Mouse (Mus musculus) cerebellum, postnatal 36 days (tissue): ENCODE data around the gene Arhgef3.
"Not testable (repeated sequence)": the region's sequence is repeated elsewhere in the genome, so short reads cannot be mapped to it uniquely, and the experiment has no call there.

Experiments
- DNase-seq, 2 experiments: peaks; one replicate each; pipeline ENCODE4 v3.0.0; 2021 to 2022; ENCODE audit warnings: mixed read lengths in 2 of 2

Gene Arhgef3

DNA sequence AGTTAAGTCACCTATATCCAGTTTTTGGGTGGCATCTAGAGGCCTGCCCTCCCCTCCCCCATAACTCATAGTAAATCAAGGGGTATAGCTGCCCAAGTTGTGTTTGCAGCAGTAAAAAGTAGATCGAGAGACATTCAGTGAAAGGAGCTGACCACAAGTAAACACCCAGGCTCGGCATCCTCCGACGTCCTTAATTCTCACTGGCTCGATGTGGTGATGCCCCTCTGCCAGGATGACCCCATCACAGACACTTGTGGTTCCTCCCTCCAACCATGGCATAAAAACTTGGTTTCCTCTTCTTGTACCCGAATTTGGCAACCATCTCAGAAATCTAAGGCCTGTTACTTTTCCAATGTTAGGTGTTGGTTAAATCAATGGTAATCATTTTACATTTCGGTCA is 118.4 kb downstream of the Arhgef3 start:
- DNase-seq, result no peak

DNA sequence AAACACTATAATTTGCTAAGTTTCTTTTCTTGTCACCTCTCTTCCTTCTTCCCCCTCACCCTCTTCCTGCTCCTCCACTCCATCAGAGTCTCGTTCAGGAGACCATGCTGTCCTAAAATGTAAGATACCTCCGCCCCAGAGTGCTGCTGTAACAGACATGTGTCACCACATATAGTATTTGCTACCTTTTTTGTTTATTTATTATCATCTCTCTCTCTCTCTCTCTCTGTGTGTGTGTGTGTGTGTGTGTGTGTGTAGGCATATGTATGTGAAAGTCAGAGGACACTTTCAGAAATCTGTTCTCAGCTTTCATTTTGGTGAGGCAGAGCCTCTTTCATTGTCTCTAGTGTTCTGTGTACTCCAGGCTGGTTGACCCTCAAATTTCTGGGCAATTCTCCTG is 119.0 kb downstream of the Arhgef3 start:
- no peak for DNase-seq

DNA sequence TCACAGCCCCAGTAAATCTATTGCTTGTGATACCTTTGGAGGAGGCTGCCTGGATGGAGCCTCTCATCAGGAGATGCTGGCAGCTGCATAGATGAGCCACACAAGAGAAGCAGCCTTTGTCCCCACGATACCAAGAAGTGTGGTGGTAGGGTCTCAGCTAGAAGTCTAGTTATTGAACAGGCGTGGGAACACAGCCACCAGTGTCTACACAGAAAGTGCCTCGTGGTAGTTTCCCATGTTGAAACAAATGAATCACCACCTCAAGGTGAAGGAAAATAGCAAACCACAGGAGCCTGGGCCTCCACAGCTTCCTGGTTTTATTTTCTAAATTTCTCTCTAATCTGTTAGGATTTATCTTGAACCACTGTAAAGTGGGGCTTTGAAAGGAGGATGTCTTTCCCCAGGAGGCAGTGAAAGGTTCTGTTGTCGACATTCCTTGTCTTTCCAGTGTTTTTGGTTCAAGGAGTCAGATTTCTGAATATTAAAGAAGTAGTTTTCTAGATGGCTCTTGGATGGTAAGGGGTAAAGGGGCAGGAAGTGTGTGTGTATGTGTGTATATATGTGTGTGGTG is 119.7 kb downstream of the Arhgef3 start:
- no peak for DNase-seq

DNA sequence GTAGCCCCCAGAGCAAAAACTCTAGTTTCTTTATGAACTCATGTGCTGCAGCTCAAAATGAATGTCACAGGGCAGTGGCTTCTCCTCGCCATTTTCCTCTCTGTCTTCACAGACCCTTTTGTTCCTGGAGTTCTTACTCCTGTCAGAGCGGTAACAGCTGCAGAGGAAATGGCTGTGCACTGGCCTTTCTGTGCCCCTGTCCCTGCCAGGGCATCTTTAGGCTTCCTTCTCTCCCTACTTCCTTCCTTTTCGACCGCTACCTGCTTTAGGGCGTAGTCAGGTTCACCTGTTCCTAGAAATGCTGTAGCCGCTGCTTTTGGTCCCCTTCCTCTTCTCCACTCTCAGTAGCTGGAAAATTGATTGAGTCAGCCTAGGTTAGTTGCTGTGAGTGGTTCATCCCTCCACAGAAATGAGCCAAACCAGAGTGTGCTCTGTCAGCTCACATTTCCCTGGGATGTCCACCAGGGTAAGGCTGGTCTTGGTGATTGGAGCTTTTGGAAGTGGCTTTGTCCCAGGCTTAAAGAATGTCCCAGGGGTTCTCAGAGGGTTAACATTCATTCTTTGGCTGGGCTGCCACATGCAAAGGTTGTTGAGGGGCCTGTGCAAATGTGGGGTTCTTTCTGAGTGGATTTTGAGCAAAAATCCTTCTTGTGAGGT is 121.3 kb downstream of the Arhgef3 start:
- no peak for DNase-seq

DNA sequence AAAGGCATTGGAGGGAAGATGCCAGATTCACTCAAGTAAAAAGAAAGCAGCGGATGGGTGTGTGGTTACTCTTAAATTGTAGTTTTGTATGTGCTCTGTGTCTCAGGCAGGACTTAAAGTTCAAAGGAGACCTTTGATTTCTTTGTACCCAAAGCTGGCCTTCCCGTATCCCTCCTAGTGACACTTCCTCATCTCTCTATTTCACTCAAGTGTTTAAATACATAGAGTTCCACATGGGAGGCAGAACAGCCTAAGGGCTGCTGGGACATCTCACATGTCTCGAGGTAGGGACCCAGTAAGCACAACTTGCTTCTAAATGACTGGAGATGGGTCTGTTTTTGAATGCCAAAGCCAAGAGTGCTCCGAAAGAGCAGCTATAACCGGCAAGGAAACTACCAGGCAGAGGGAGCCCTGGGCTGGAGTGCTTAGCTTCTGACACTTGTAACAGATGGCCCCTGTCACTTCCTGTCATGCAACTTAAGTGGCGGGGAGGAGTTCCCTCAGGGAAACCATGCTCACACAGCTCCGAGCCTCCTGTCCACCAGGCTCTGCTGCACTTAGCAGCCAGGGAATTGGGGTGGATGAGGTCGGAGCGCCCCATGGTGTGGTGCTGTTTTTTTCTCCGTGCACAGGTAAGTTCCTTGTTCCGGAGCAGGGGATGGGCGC is 123.0 kb downstream of the Arhgef3 start:
- DNase-seq, result peak; percentile 68

DNA sequence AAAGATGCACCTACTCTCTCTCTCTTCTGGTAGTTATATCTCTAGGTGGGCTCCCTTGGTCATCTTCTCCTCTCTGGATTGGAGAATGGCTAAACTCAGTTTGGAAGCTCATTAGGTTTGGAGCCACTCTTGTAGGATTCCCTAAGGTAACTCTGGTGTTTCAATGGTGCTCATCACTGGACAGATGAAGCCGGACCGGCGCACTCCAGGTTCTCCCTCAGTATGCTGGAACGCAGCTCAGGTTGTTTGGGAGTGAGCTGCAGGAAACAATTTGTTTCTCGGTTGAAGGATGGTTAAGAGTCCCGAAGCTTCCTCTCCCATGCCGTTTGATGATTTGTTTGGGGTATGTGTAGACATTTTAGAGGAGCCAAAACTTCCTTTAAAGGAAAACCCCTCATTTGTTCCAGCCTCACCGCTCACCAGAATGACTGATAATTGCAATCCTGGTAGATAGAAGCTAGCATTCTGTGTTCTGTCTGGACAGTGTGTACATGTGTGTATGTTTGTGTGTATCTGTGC is 124.0 kb downstream of the Arhgef3 start:
- DNase-seq, result peak; percentile 22 to 38

DNA sequence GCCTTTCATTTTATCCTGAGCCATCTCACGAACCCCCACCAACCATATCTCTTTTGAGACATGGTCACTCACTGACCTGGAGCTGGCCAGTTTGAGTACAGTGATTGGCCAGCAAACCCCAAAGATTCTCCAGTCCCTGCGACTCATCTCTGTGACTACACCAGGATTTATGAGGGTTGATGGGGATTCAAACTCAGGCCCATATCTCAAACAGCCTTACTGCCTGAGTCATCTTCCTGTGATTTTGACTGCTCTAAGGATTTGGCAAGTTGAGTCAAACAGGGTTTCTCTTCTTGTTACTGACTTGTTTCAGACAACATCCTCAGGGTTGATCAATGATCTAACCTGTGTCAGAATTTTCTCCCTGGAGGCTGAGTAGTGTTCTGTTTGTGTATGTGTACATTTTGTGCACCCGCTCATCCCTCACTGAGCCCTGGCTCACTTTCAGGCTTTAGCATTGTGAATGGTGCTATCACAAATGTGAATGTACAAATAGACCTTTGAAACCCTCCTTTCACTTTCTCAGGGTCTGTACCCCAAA is 124.9 kb downstream of the Arhgef3 start:
- DNase-seq, result no peak

DNA sequence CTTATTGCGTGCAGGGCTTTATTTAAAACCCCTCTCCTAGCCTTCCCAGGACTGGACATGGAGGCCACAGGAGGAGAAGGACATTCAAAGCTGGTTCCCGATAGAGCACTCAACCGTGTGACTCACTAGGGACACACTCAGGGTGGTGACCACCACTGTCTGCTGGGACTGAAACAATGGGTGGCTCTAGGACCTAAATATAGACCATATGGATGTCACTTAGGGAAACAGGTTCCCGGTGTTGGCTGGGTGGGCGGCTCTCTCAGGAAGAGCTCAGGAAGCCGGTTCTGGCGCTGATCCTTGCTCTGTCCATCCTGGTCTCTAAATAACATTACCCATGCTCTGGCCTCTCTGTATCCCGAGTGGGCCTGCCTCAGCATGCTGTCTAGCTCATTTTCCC is 127.6 kb downstream of the Arhgef3 start:
- no peak for DNase-seq

DNA sequence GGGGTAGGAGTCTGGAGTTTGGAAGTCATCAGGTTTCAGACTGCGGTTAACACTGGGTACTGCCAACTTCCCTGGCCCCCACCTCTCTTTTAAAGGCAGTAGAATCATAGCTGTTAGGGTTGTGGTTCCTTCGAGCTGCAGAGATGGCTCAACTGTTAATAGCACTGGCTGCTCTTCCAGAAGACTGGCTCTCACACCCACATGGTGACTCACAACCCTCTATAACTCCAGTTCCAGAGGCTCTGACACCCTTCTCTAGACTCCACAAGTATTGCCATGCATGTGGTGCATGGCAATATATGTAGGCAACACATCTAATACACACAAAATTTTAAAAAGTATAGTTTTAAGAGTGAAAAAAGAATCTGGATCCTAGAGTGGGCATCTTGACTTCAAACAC is 128.1 kb downstream of the Arhgef3 start:
- no peak for DNase-seq

DNA sequence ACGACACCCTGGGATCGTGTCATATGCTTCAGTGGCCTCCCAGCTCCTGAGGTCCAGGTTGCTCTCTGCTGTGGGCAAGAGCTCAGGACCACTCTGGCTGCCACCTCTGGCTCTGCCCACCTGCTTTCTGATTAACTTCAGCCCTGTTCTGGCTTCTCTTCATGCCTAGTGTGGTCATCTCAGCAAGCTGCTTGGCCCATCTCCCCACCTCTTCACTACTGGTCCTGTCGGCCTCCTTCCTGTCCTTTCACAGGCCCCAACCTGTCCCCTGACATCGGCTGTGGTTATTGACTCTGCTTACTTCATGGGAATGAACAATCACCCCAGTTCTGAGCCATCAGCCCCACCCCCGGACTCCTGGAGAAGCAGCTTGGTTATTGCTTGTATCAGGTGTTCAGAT is 128.9 kb downstream of the Arhgef3 start:
- no peak for DNase-seq

DNA sequence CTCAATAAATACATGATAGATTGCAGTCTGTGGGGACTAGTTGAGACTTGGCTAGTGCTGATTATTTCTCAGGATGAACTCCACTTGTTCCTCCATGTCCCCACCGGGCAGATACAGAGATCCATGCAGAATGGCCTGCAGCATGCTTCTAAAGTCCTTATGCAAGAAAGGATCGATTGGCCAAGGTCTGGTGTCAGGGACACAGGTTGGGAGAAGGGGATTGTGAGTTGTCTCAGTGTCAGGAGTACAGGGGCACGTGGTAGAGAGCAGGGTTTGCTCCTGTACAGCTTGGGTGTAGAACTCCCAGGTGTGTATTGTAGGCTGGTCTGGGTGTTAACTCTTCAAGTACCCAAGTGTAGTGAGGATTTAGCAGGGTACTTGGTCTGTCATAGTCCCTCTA is 130.2 kb downstream of the Arhgef3 start:
- no peak for DNase-seq

DNA sequence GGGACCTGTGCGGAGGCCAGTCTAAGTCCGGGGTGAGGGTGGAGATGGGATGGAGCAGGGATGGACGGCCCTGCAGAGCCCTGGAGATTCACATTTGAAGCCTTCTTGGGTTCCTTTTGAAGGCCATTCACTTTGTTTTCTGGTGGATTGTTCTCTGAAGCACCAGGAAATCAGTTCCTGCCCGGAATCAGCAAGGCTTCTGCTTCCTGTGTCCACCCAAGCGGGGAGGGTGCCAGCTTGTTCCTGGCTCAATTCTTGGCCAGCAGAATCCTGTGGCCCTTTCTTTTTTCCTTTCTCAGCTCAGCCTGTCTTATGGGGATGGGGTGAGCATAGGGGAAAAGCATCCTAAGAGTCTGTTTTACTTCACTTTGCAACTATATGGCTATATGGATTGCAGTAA is 131.7 kb downstream of the Arhgef3 start:
- peak; percentile 55 to 69 for DNase-seq

DNA sequence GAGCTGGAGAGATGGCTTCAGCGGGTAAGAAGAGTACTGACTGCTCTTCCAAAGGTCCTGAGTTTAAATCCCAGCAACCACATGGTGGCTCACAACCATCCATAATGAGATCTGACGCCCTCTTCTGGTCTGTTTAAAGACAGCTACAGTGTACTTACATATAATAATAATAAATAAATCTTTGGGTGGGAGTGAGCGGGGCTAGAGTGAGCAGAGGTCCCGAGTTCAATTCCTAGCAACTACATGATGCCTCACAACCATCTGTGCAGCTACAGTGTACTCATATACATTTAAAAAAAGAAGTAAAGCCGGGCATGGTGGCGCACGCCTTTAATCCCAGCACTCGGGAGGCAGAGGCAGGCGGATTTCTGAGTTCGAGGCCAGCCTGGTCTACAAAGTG is 132.2 kb downstream of the Arhgef3 start:
- not testable (repeated sequence) for DNase-seq

DNA sequence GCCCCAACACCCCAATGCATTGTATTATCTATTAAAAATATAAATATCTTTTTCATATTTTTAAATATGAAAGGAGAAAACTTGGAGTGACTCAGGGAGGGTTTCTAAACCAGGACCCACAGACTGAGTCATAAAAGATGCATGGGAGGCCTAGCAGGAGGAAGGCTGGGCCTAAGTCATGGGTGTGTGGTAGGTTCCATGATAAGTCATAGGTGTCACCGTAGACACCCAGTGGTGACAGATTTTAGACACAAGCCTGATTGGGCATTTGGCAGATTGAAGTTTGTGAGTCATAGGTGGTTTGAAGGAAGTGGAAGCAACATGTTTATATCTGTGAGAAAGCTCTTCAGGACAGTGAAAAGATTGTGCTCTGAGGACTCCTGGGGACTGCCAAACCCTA is 134.4 kb downstream of the Arhgef3 start:
- no peak for DNase-seq

DNA sequence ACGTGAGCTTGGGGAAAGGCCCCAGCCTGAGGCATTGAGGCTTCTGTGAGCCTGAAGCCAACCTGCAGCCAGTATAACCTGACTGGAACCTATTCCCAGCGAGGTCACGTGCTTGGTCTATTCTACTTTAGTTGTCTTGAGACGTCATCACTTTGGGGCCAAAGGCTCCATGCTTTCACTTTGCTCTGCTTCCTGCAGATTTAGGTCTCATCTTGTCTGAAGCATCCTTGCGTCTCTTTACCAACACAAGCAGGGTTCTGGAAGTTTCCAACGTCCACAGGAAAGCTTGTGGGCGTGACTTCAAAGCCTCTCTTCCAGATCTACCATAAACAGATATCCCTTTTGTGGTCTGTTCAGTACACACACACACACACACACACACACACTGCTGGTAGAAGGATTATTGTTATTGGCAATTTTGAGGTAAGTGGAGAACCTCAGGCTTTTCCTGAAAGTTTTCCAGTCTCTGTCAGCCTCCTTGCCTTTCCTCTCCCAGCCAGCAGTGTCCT is 135.6 kb downstream of the Arhgef3 start:
- no peak for DNase-seq

DNA sequence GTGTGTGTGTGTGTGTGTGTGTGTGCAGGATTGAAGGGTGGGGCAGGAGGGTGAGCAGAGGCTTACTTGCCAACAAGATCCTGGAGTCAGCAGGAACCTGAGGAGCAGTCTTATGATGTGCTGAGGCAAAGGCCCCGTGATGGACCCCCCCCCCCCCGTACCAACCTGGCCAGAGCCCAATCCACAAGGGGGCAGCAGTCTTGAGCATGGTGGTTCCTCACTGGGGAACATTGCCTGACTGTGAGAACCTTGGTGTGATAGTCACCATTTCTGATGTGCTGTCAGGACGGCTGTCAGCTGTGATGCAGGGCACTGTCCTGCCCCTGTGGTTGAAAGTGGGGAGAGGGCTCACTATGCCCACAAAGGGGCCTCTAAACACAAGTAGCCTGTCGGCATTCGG is 138.7 kb downstream of the Arhgef3 start:
- DNase-seq, result no peak

DNA sequence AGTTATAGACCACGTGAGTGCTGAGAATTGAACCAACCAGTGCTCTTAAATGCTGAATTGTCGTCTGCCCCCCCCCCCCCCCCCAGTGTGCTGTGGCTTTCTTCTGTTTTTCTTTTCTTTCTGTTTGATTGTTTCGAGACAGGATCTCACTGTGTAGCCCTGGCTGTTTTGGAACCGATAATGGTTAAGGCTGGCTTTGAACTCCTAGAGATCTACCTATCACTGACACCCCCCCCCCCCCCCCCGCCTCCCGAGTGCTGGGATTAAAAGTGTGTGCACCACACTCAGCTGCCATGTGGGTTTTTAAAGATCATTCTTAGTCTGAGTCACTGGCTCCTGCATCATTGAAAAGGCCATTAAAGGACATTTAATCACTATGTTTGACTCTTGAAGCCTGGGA is 147.7 kb downstream of the Arhgef3 start:
- DNase-seq, result no peak

DNA sequence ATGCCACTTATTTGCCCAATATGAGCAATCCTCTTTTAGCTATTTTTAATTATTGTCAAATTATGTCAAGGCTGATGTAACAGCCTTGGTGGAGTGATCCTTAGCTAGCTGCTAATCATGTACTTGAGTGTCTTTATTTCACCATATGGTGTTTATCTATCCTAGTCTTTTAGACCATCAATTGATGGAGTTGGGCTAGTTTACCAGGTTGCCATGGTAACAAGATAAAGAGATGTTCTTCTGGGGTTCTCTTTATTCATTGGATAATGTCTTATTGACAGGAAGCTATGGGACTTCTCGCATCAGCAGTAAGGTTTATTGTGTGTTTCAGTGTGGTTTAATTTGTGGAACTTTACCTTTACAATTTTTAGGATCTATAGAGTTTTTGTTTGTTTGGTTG is 151.9 kb downstream of the Arhgef3 start:
- DNase-seq, result no peak

DNA sequence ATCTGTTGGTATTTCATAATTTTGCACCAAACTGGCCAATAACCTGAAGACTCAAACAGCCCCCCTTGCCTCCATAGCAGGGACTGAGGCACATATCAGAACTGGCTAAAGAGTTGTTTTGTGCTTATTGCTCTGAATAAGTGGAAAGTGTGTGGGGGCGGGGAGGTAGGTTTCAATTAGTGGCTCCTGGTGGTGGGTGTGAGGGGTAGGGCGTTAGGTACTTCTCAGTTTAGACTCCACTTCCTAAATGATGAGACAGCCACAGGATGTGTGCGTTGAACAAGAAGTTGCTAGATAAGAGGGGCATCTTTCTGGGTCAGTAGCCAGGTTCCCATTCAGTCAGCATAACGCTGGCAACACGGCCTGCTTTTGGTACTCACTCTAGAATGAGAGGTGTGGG is 153.4 kb downstream of the Arhgef3 start:
- DNase-seq, result no peak

DNA sequence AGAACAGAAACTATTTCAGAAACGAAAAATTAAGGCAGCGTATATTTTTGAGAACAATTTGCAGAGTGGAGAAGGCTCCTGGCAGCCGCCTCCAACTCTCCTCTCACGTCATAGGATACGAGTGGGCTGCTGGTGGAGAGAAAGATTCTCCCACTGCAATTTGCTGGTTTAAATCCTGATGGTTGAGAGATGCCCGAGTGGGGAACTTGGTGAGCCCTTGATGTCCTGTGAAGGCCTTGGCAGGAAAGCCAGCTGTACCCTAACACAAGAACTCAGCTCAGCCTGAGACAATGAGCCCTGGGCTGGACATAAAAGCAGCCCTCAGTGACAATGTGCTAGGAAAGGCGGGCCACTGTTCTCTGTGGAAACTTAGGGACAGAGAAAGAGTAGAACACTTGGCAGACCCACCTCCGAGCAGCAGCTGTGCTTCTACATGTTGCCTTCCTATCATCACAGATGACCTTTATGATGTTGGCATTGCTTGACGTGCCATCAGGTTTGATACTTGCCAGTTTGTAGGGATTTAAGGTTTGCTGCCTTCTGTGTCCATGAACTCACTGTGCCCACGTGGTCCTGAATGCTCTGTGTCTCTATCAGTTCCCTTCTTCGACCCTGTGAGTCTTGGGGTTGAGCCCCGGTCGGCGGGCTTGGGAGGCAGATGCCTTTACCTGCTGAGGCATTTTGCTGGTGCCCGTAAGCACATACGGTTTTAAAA is 154.4 kb downstream of the Arhgef3 start:
- DNase-seq, result peak; percentile 60 to 73

DNA sequence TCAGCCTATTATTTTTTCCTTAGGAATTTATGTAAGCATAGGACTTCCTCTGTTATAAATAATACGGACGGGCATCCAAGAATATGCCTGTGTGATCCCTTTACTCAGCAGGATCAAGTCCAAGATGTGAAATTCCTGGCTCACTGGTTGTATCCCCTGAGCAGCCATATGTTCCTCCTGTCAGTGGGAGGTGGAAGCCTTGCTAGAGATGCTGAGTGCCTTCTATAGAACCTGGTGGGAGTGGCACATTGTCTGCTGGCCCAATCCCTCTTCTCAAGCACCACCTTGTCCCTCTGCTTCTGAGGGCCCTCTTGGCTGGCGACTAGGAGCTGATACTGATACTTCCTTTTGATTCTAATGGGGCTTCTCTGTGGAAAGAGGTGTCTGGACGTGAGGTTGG is 155.1 kb downstream of the Arhgef3 start:
- peak; percentile 80 to 88 for DNase-seq

DNA sequence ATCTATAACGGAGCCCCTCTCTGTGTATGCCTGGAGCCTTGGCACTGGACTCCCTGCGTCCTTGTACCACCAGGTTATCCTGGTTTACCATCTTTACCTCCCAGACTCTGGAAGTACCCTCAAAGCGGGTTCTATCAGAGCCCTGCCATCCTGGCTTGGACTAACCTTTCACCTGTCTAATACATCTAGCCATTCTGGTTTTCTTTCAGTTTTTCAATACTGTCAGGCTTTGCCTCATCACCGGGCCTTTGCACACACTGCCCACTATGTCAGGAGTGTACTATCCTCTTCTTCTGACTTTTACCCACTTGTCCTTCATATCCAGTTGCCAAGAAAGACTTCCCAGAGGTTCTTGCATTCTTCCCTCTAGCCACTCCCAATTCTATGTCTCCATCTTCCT is 155.8 kb downstream of the Arhgef3 start:
- DNase-seq, result peak in 1 of 2 experiments; percentile 27
